Mouse (Mus musculus) heart, postnatal 10 days (tissue): ENCODE data around the gene Gm49354. TPM values are rescaled to one million over a fixed set of nuclear protein-coding genes. Genes with fewer than 3 reads are reported as not detected.
"Not testable (repeated sequence)": the region's sequence is repeated elsewhere in the genome, so short reads cannot be mapped to it uniquely, and the experiment has no call there.

Experiments
- DNase-seq, 2 experiments: peaks; one replicate each; pipeline ENCODE4 v3.0.0; 2021
- intact Hi-C: fragments of 180-260 bp; cut with DNase I; formaldehyde crosslinking; loops from one replicate; pipeline ENCODE4 v1.15.1; 2025
- total RNA-seq, 2 experiments: library from RNA; stranded (reverse); gene quantifications; 2 replicates each; pipeline ENCODE4 v1.2.3; 2021

Gene Gm49354
- total RNA-seq = not detected

DNA sequence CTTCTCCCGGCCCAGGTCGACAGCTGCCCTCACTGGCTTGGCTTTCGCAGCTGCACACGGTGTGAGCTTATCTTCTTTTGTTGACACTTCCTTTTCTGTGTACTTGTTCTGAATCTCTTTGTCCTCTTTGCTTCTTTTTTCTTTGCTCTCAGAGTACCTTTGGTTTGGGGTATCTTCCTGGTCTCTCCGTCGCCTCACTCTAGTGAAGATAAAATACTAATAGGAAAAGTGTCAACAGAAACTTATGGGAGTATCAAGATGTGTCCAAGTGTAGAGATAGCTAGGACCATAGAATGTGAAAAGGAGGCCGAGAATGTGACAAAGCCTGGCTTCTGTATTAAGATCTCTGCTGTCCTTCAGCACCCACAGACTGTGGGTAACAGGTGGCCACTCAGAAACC is at the start of gene Gm49354:
Gm49354 (minus strand) TSS at position 101 of the 400 bp plus-strand sequence.
- intact Hi-C loops = no loop called here
- no peak for DNase-seq

DNA sequence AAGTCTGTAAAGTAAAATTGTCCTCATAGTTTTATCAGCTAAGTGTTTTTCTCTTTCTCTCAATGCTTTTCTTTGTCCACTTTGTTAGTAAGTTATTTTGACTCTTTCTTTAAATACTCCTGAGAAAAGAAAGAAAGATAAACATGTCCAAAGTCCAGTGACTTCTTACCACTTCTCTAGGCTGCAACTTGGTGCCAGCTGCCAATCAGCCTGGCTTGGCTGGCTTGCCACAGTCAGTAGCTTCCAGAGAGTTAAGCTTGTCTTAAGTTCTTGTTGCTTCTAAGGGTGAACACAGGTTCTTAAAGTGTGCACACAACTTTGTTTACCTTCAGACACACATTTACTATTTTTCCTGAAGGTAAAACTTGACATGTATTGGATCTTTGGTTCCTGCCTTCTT is 43.9 kb upstream of the Gm49354 start:
- intact Hi-C loops = loop anchor here (2.0 kb wide), 1 partner anchor 15 kb away; no protein-coding TSS in a partner anchor
- no peak for DNase-seq

DNA sequence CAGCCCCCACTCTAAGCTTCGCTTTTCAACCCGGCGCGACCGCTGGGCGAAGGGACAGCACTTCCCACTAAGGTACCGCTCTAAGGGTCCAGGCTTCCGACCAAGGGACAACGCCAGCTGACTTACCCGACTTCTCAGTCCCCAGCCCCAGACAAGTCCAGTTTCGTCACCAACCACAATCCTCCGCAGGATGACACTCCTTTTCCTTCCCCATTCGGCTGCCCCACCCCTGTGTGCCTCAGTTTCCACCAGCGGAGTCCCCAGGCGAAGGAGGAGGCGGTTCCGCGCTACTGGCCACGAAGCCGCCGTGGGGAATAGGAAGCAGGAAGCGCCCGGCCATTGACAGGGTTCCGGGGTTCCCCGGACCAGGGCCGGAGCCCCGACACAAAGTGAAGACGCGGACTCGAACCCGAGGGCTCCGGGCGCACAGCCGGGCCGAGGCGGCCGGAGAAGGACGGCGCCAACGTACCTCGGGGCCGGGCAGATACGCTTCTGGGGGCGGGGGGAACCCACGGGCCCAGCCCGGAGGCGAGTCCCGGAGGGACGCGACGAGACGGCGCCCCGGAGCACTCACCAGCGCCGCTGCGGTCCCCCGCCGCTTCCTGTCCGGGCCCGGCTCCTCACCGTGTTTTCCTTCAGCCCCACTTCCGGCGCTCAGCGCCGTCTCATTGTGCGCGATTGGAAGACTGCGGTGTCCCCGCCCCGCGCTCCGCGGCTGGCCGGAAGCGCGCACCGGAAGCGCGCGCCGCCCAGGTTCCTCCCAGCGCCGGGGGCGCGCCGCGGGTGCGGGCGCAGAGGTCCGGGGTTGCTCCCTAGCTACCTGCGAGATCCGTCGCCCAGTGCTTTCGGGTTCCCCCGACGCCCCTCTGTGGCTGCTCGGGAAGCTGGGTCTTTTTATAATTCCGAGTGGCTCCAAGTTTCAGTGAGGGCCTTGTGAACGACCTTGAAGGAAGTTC is 40.7 kb upstream of the Gm49354 start, which contains the start of gene Tut7:
Tut7 (minus strand) TSS at position 641 of the 956 bp plus-strand sequence.
- intact Hi-C loops = no loop called here
- peak; percentile 96 to 97 for DNase-seq

- DNase-seq = no peak
- intact Hi-C loops = no loop called here
Observed at GRCm38 (mm10) chr13:59820836-59821235, 38.8 kb upstream of the Gm49354 start.

GRCm38 (mm10) chr13:59820114-59820513 is 38.1 kb upstream of the Gm49354 start:
- intact Hi-C loops = no loop called here
- peak; percentile 32 to 48 for DNase-seq

GRCm38 (mm10) chr13:59817352-59817751 is 35.3 kb upstream of the Gm49354 start:
- intact Hi-C loops = no loop called here
- no peak for DNase-seq

DNA sequence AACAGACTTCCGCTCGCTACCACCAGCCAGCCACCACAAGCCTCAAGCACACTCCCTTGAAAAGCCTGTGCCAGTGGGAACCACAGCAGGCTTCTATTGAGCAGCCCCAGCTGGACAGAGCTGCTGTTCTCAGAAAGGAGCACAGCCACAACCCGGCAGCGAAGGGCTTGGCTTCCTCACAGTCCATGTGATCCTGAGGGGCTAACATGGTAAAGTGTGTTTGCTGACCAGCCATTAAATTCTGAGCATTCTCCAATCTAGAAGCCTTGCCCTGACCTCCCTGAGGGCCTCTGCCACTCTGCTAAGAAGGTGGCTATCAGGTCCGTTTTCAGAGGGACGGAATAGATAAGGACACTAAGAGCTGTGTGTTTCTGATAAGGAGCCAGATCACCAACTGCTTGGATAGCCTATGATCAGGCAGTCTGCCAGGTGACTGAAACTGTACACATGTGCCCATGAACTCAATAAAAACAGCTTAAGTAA is 32.1 kb upstream of the Gm49354 start:
- intact Hi-C loops = no loop called here
- no peak for DNase-seq

DNA sequence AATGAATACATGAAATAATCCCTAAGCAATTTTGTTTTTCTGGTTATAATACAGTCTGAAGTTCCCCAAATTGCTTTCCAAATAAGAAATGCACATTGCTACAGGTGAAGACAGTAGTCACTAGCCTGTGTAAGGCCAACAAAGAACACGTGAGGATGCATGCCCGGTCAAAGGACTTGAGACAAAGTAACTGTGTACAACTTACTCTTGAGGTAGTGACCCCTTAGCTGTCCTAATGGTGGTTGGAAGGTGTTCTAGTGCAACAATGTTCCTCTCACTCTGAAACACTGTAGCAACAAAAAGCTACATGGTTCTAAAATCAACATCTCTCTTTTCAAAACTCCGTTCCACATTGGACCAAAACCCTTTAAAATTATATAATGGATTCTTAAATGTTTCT is 29.5 kb upstream of the Gm49354 start:
- intact Hi-C loops = no loop called here

DNA sequence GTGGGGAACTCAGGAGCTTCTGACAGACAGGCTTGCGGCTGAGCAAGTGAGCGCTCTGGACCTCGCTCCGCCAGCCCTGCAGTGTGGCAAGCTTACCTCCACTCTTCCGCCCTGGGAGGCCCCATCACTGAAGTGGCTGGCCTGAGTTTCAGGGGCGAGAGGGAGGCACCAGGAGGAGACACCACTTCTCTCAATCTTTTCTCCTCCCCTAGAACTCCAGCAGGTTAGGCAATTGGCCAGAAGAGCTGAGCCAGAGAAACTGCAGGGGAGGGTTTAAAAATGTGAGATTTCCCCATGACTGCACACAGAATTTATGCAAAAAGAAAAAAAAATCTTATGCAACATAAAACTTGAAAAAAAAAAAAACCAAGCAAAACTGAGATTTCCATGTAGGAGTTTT is 19.0 kb upstream of the Gm49354 start:
- no peak for DNase-seq
- intact Hi-C loops = no loop called here

More for the DNA sequence above, 29.5 kb upstream of the Gm49354 start:
- no peak for DNase-seq

DNA sequence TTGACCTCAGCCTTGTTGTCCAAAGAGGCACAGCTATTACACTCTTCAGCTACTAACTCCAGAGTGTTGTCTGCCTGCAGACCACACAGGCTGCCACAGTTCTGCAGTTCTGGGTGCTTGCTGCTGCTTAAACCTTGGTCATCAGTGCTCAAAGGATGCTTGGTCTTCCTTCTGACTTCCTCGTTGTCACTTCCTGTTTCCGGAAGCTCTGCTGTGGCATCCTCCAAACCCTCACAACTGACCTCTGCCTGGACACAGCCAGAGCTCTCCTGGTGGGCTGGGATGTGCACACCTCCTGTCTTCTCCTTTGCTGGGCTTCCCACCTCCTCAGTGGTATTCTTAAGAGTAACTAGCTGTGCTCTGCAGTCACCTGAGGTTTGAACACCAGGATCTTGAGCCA is 18.0 kb upstream of the Gm49354 start:
- intact Hi-C loops = no loop called here
- no peak for DNase-seq

GRCm38 (mm10) chr13:59798306-59798705 is 16.3 kb upstream of the Gm49354 start:
- intact Hi-C loops = no loop called here

GRCm38 (mm10) chr13:59796466-59796848 is 14.4 kb upstream of the Gm49354 start:
- intact Hi-C loops = no loop called here

More at GRCm38 (mm10) chr13:59798306-59798705, 16.3 kb upstream of the Gm49354 start:
- DNase-seq = no peak

GRCm38 (mm10) chr13:59795807-59796465 is 13.9 kb upstream of the Gm49354 start:
- no peak for DNase-seq
- intact Hi-C loops = no loop called here

More at GRCm38 (mm10) chr13:59796466-59796848, 14.4 kb upstream of the Gm49354 start:
- no peak for DNase-seq

DNA sequence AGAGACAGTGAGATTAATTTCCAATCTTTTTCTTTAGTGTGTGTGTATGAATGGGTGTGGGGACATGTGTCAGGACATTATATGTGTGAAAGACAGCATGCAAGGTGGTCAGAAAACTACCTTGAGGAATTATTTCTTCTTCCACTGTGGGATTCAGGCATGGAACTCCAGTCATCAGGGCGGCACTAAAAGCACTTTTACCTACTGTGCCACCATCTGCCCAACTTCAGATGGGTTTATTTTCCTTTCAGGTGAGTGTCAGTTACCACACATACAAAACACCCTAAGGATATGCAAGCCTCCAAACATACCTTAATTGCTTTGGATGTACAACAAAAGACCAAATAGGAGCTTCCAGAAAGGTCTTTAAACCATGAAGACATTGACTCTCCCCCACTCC is 12.7 kb upstream of the Gm49354 start:
- DNase-seq = no peak
- intact Hi-C loops = no loop called here

- DNase-seq, intact Hi-C loops: not testable (repeated sequence)
Observed at GRCm38 (mm10) chr13:59779744-59780264, 2.2 kb downstream of the Gm49354 start.

DNA sequence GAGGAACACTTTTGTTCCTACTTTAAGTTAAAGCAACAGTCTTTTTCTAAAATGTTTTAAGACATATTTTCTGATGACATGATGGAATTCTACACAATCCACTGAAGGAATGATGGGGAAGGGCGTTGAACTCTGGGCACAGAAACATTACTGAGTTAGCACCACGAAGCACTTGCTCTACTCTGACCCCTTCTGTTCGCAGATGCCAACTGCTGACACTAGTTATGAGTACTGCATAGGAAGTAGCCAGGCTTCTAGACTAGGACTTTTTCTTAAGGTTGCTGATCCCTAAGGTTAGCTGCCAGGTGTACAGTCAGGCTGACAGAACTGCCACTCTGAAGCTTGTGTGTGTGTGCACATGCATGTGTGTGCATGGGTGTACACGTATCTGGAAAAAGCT is 2.8 kb downstream of the Gm49354 start:
- intact Hi-C loops = no loop called here
- DNase-seq = peak in 1 of 2 experiments; percentile 16

- intact Hi-C loops = no loop called here
Observed at GRCm38 (mm10) chr13:59775168-59775567, 6.9 kb downstream of the Gm49354 start.

GRCm38 (mm10) chr13:59771257-59771656 is 10.8 kb downstream of the Gm49354 start:
- peak; percentile 87 to 89 for DNase-seq
- intact Hi-C loops = no loop called here

More at GRCm38 (mm10) chr13:59775168-59775567, 6.9 kb downstream of the Gm49354 start:
- no peak for DNase-seq

- intact Hi-C loops = no loop called here
- peak in 1 of 2 experiments; percentile 32 for DNase-seq
Observed at GRCm38 (mm10) chr13:59770847-59771246, 11.2 kb downstream of the Gm49354 start.

- intact Hi-C loops = no loop called here
Observed at GRCm38 (mm10) chr13:59770164-59770562, 11.9 kb downstream of the Gm49354 start.

More at GRCm38 (mm10) chr13:59770164-59770562, 11.9 kb downstream of the Gm49354 start:
- peak; percentile 89 to 90 for DNase-seq
